Mouse (Mus musculus): ENCODE results near the gene Chst8.
A peak's percentile ranks its signal among the peaks of the same experiment; 100 is the strongest.

Gene Chst8

GRCm38 (mm10) chr7:34718651-34719050, 93.9 kb downstream of the Chst8 start:
- DNase-seq (ENCODE audit: extremely low read depth, low read depth, low spot score): no peak

- DNase-seq (ENCODE audit: extremely low read depth, low read depth, low spot score): peak; percentile 46
These were observed 95.2 kb downstream of the Chst8 start for GRCm38 (mm10) chr7:34717161-34717810.

- DNase-seq (ENCODE audit: extremely low read depth, low read depth, low spot score): peak; percentile 50
These were observed 97.6 kb downstream of the Chst8 start for GRCm38 (mm10) chr7:34714848-34715460.

- no peak for DNase-seq (ENCODE audit: extremely low read depth, low read depth, low spot score)
These were observed 103.4 kb downstream of the Chst8 start for GRCm38 (mm10) chr7:34709111-34709510.

- DNase-seq (ENCODE audit: extremely low read depth, low read depth, low spot score): no peak
These were observed 108.1 kb downstream of the Chst8 start for GRCm38 (mm10) chr7:34704401-34704800.

- no peak for DNase-seq (ENCODE audit: extremely low read depth, low read depth, low spot score)
These were observed 109.1 kb downstream of the Chst8 start for GRCm38 (mm10) chr7:34703437-34703836.

- DNase-seq (ENCODE audit: extremely low read depth, low read depth, low spot score): no peak
These were observed 109.7 kb downstream of the Chst8 start for GRCm38 (mm10) chr7:34702718-34703351.

- DNase-seq (ENCODE audit: extremely low read depth, low read depth, low spot score): no peak
These were observed 112.6 kb downstream of the Chst8 start for GRCm38 (mm10) chr7:34699888-34700287.

GRCm38 (mm10) chr7:34698221-34698620, 114.3 kb downstream of the Chst8 start:
- no peak for DNase-seq (ENCODE audit: extremely low read depth, low read depth, low spot score)

GRCm38 (mm10) chr7:34696086-34696485, 116.4 kb downstream of the Chst8 start:
- no peak for DNase-seq (ENCODE audit: extremely low read depth, low read depth, low spot score)

GRCm38 (mm10) chr7:34694898-34695297, 117.6 kb downstream of the Chst8 start:
- DNase-seq (ENCODE audit: extremely low read depth, low read depth, low spot score): no peak

GRCm38 (mm10) chr7:34693916-34694315, 118.6 kb downstream of the Chst8 start:
- no peak for DNase-seq (ENCODE audit: extremely low read depth, low read depth, low spot score)

- DNase-seq (ENCODE audit: extremely low read depth, low read depth, low spot score): no peak
These were observed 119.4 kb downstream of the Chst8 start for GRCm38 (mm10) chr7:34693072-34693471.

- DNase-seq (ENCODE audit: extremely low read depth, low read depth, low spot score): no peak
These were observed 122.4 kb downstream of the Chst8 start for GRCm38 (mm10) chr7:34690111-34690510.

- no peak for DNase-seq (ENCODE audit: extremely low read depth, low read depth, low spot score)
These were observed 123.5 kb downstream of the Chst8 start for GRCm38 (mm10) chr7:34689028-34689427.

GRCm38 (mm10) chr7:34685801-34686200, 126.7 kb downstream of the Chst8 start:
- DNase-seq (ENCODE audit: extremely low read depth, low read depth, low spot score): no peak

GRCm38 (mm10) chr7:34685176-34685575, 127.3 kb downstream of the Chst8 start:
- no peak for DNase-seq (ENCODE audit: extremely low read depth, low read depth, low spot score)

- DNase-seq (ENCODE audit: extremely low read depth, low read depth, low spot score): no peak
These were observed 131.6 kb downstream of the Chst8 start for GRCm38 (mm10) chr7:34680771-34681421.

GRCm38 (mm10) chr7:34679886-34680285, 132.6 kb downstream of the Chst8 start:
- no peak for DNase-seq (ENCODE audit: extremely low read depth, low read depth, low spot score)

- no peak for DNase-seq (ENCODE audit: extremely low read depth, low read depth, low spot score)
These were observed 136.5 kb downstream of the Chst8 start for GRCm38 (mm10) chr7:34675831-34676514.

GRCm38 (mm10) chr7:34675120-34675790, 137.3 kb downstream of the Chst8 start:
- DNase-seq (ENCODE audit: extremely low read depth, low read depth, low spot score): no peak

All from fat pad, adult 2 months (tissue).